Mouse (Mus musculus) cerebellum, adult 18-20 months (tissue): Measurements from ENCODE around the gene Gm29110.
"Not testable (repeated sequence)": the region's sequence is repeated elsewhere in the genome, so short reads cannot be mapped to it uniquely, and the experiment has no call there.

ENCODE experiments used
- DNase-seq, 2 experiments: peaks; one replicate each; pipeline ENCODE4 v3.0.0; 2021

The Gm29110 gene

DNA sequence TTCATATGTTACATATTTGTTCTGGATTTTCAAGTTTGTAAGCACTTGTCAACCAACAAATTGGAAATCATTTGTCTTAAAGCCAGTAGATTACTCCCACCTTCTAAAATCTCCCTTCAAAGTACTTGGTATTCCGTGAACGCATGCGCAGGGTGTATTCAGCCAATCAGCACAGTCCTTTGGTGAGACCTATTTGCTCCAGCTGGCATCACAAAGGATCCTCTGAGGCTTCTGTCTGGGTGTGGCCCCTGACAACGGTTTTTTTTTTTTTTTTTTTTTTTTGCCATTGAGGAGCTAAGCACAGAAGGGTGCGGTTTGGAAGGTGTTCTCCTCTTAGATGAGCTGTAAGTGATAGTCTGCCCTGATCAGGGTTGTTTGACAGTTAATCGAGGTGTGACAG lies at the start of gene Gm29110:
Gm29110 (plus strand) TSS at position 301 of the 400 bp plus-strand sequence.
- DNase-seq = not testable (repeated sequence)
